Mouse (Mus musculus) adrenal gland, adult 18-20 months (tissue): ENCODE results near the gene Natd1. TPM values are rescaled to one million over a fixed set of nuclear protein-coding genes. Genes with fewer than 3 reads are reported as not detected.

Experiments
- total RNA-seq, 2 experiments: library from RNA; stranded (reverse); gene quantifications; 1 replicate in 1 of 2; 2 replicates in 1 of 2; pipeline ENCODE4 v1.2.3; 2021

The Natd1 gene
- total RNA-seq, 2 experiments from 2014 or later = 21.6 to 22.9 TPM

Other genes with a start within 250 kb of the Natd1 start
- 10 to 100 TPM; 19.2 to 22.6 TPM for gene Llgl1, start 215.0 kb downstream of the Natd1 start, total RNA-seq
- gene Flii, start 187.5 kb downstream of the Natd1 start, total RNA-seq = 100 to 1,000 TPM; 145 to 174 TPM
- gene Mief2, start 186.4 kb downstream of the Natd1 start, total RNA-seq = 10 to 100 TPM; 27.0 to 32.3 TPM
- gene Top3a, start 137.4 kb downstream of the Natd1 start, total RNA-seq = 1 to 10 TPM; 5.9 to 7.7 TPM
- 10 to 100 TPM; 26.9 to 28.4 TPM for gene Smcr8, start 137.2 kb downstream of the Natd1 start, total RNA-seq
- gene Shmt1, start 103.0 kb downstream of the Natd1 start, total RNA-seq = 10 to 100 TPM; 21.4 to 81.1 TPM
- 10 to 100 TPM; 44.3 to 54.0 TPM for gene Dhrs7b, start 84.1 kb downstream of the Natd1 start, total RNA-seq
- gene Tmem11, start 35.5 kb downstream of the Natd1 start, total RNA-seq = 10 to 100 TPM; 47.8 to 55.9 TPM
- gene Map2k3, start 17.3 kb upstream of the Natd1 start, total RNA-seq = 100 to 1,000 TPM in 1 of 2 experiments, 10 to 100 TPM in 1; 71.7 to 116 TPM
- 1 to 10 TPM; 2.1 to 2.8 TPM for gene Kcnj12, start 107.8 kb upstream of the Natd1 start, total RNA-seq
- under 1 TPM; 0.50 to 0.70 TPM for gene Tnfrsf13b, start 212.0 kb upstream of the Natd1 start, total RNA-seq